Mouse (Mus musculus) activated CD4-positive, CD25-positive, alpha-beta regulatory T cell (primary cell): Measurements from ENCODE around the gene Myo6. TPM values are rescaled to one million over a fixed set of nuclear protein-coding genes. Genes with fewer than 3 reads are reported as not detected.

Source experiments
- polyA plus RNA-seq, 2 experiments: library from polyadenylated mRNA; unstranded; fragments of 100-300 nt; shearing (Covaris generic); gene quantifications; one replicate each; pipeline ENCODE4 v1.2.1; 2017

Gene Myo6
- 100 to 1,000 TPM in 1 of 2 experiments, 10 to 100 TPM in 1; 17.5 to 159 TPM for polyA plus RNA-seq

GRCm38 (mm10) chr9:80164611-80165474, at the start of gene Myo6:
Gene Myo6 (plus strand): TSS chr9:80165031.

Other genes with a start within 250 kb of the Myo6 start
- under 1 TPM; 0.86 to 0.93 TPM for gene Filip1, start 152.2 kb upstream of the Myo6 start, polyA plus RNA-seq
- 100 to 1,000 TPM in 1 of 2 experiments, 10 to 100 TPM in 1; 86.3 to 103 TPM for gene Senp6, start 98.1 kb upstream of the Myo6 start, polyA plus RNA-seq